Mouse (Mus musculus) embryonic facial prominence, embryonic 14.5 days (tissue): ENCODE measurements around the gene Gimd1. TPM values are rescaled to one million over a fixed set of nuclear protein-coding genes. Genes with fewer than 3 reads are reported as not detected.

Experiments used
- ATAC-seq: fragments of 200-750 bp; cut with Nextera tagmentation; 2 replicates; pipeline ENCODE4 v1.8.0; 2017; ENCODE audit warnings: low read depth, moderate number of reproducible peaks, moderate TSS enrichment
- DNase-seq: peaks from one replicate; pipeline ENCODE4 v3.0.0-alpha.2; 2015; ENCODE audit warnings: low spot score
- H3K27ac ChIP-seq: fragments of 300-500 bp; sonication (generic); replicated peaks from 2 replicates; pipeline ENCODE4 v1.5.1; 2014; ENCODE audit warnings: low read depth, mild to moderate bottlenecking, low read length, moderate library complexity
- H3K27me3 ChIP-seq: fragments of 300-500 bp; sonication (generic); replicated peaks from 2 replicates; pipeline ENCODE4 v1.6.1; 2014; ENCODE audit warnings: low read length; ENCODE audit not compliant: control insufficient read depth, insufficient read depth
- H3K36me3 ChIP-seq: fragments of 300-500 bp; sonication (generic); 2 replicates; pipeline ENCODE4 v1.6.1; 2014; ENCODE audit warnings: low read length, mixed read lengths; ENCODE audit not compliant: control insufficient read depth, insufficient read depth
- H3K4me1 ChIP-seq: fragments of 300-500 bp; sonication (generic); 2 replicates; pipeline ENCODE4 v1.6.1; 2014; ENCODE audit warnings: antibody characterized with exemption, low read length; ENCODE audit not compliant: control insufficient read depth, insufficient read depth
- H3K4me2 ChIP-seq: fragments of 300-500 bp; sonication (generic); 2 replicates; pipeline ENCODE4 v1.6.1; 2014; ENCODE audit warnings: low read depth, mild to moderate bottlenecking, low read length, moderate library complexity, mixed read lengths
- H3K4me3 ChIP-seq: fragments of 300-500 bp; sonication (generic); 2 replicates; pipeline ENCODE4 v1.5.1; 2014; ENCODE audit warnings: low read depth, mild to moderate bottlenecking, low read length
- H3K9ac ChIP-seq: fragments of 300-500 bp; sonication (generic); 2 replicates; pipeline ENCODE4 v1.6.1; 2014; ENCODE audit warnings: low read depth, mild to moderate bottlenecking, low read length, moderate library complexity, mixed read lengths
- H3K9me3 ChIP-seq: fragments of 300-500 bp; sonication (generic); 2 replicates; pipeline ENCODE4 v1.6.1; 2016; ENCODE audit warnings: low read length; ENCODE audit not compliant: control insufficient read depth
- WGBS: fragments of 180-500 bp; shearing (Covaris S2); extraction: QIAGEN DNeasy Blood & Tissue Kit; methylation state at CpG from one replicate; pipeline ENCODE4 v1.1.7; 2014; 5-methylcytosine and 5-hydroxymethylcytosine counted together
- polyA plus RNA-seq: library from polyadenylated mRNA; unstranded; fragments of >200 nt; fragmentation: Nextera tagmentation; extraction: Ambion mirVana; gene quantifications from 2 replicates; pipeline ENCODE4 v1.2.1, GENCODE M21; 2014

The Gimd1 gene
- polyA plus RNA-seq, 1 experiment from 2014 or later: not detected

GRCm38 (mm10) chr3:132633261-132633660 is 3.6 kb downstream of the Gimd1 start:
- no peaks in the 10 kb centered on the region for H3K4me1 ChIP-seq
- no peak for DNase-seq
- WGBS: 55% methylated on average over 2 of the region's 2 CpGs
- H3K27me3 ChIP-seq: no peaks in the 10 kb centered on the region
- no peaks in the 10 kb centered on the region for H3K36me3 ChIP-seq
- H3K27ac ChIP-seq: no peak overlapping the region
- H3K9ac ChIP-seq: no peak overlapping the region
- H3K9me3 ChIP-seq: no peaks in the 10 kb centered on the region
- H3K4me3 ChIP-seq: no peak overlapping the region
- ATAC-seq: no peak
- H3K4me2 ChIP-seq: no peak overlapping the region

- whole genome bisulfite sequencing: 88% methylated on average over 3 of the region's 3 CpGs
- no peaks in the 10 kb centered on the region for H3K4me1 ChIP-seq
- H3K27ac ChIP-seq: no peak overlapping the region
- no peak for DNase-seq
- no peak overlapping the region for H3K4me3 ChIP-seq
- no peak for ATAC-seq
- no peaks in the 10 kb centered on the region for H3K36me3 ChIP-seq
- no peaks in the 10 kb centered on the region for H3K27me3 ChIP-seq
- H3K9ac ChIP-seq: no peak overlapping the region
- no peaks in the 10 kb centered on the region for H3K9me3 ChIP-seq
- no peak overlapping the region for H3K4me2 ChIP-seq
Observed at GRCm38 (mm10) chr3:132637080-132637479, 7.5 kb downstream of the Gimd1 start.

- no peak overlapping the region for H3K4me2 ChIP-seq
- H3K4me3 ChIP-seq: no peak overlapping the region
- H3K27me3 ChIP-seq: no peaks in the 10 kb centered on the region
- 80% methylated on average over 4 of the region's 4 CpGs for WGBS
- H3K9me3 ChIP-seq: no peaks in the 10 kb centered on the region
- ATAC-seq (no peak), DNase-seq (no peak)
- H3K36me3 ChIP-seq: no peaks in the 10 kb centered on the region
- H3K9ac ChIP-seq: no peak overlapping the region
- H3K4me1 ChIP-seq: no peaks in the 10 kb centered on the region
- no peak overlapping the region for H3K27ac ChIP-seq
Observed at GRCm38 (mm10) chr3:132644071-132644470, 14.5 kb downstream of the Gimd1 start.

- Histone ChIP-seq H3K9ac (no peak overlapping the region), H3K27ac (no peak overlapping the region), H3K36me3 (no peaks in the 10 kb centered on the region), H3K4me3 (no peak overlapping the region), H3K9me3 (no peaks in the 10 kb centered on the region), H3K4me2 (no peak overlapping the region), H3K27me3 (no peaks in the 10 kb centered on the region), H3K4me1 (no peaks in the 10 kb centered on the region)
- DNase-seq: no peak
- WGBS: 47% methylated on average over 1 of the region's 1 CpGs
- no peak for ATAC-seq
Observed at GRCm38 (mm10) chr3:132646814-132647213, 17.2 kb downstream of the Gimd1 start.

GRCm38 (mm10) chr3:132649368-132649767 is 19.7 kb downstream of the Gimd1 start:
- no peak overlapping the region for H3K4me3 ChIP-seq
- WGBS: 82% methylated on average over 7 of the region's 7 CpGs

GRCm38 (mm10) chr3:132650191-132650590 is 20.6 kb downstream of the Gimd1 start:
- H3K9me3 ChIP-seq: no peaks in the 10 kb centered on the region
- no peak overlapping the region for H3K9ac ChIP-seq
- H3K4me1 ChIP-seq: no peaks in the 10 kb centered on the region
- H3K36me3 ChIP-seq: no peaks in the 10 kb centered on the region
- no peak overlapping the region for H3K4me3 ChIP-seq
- no peak for DNase-seq
- WGBS: 79% methylated on average over 5 of the region's 5 CpGs
- no peaks in the 10 kb centered on the region for H3K27me3 ChIP-seq
- H3K4me2 ChIP-seq: no peak overlapping the region
- no peak overlapping the region for H3K27ac ChIP-seq
- ATAC-seq: no peak

More at GRCm38 (mm10) chr3:132649368-132649767, 19.7 kb downstream of the Gimd1 start:
- Histone ChIP-seq H3K9ac (no peak overlapping the region), H3K36me3 (no peaks in the 10 kb centered on the region), H3K4me1 (no peaks in the 10 kb centered on the region), H3K27me3 (no peaks in the 10 kb centered on the region), H3K4me2 (no peak overlapping the region), H3K9me3 (no peaks in the 10 kb centered on the region), H3K27ac (no peak overlapping the region)
- no peak for DNase-seq
- ATAC-seq: no peak

GRCm38 (mm10) chr3:132651776-132652175 is 22.2 kb downstream of the Gimd1 start:
- H3K4me2 ChIP-seq: no peak overlapping the region
- H3K27ac ChIP-seq: no peak overlapping the region
- no peak overlapping the region for H3K9ac ChIP-seq
- H3K4me1 ChIP-seq: no peaks in the 10 kb centered on the region
- WGBS: 61% methylated on average over 3 of the region's 3 CpGs
- H3K27me3 ChIP-seq: no peaks in the 10 kb centered on the region
- H3K9me3 ChIP-seq: no peaks in the 10 kb centered on the region
- ATAC-seq (no peak), DNase-seq (peak; percentile 82)
- H3K36me3 ChIP-seq: no peaks in the 10 kb centered on the region
- no peak overlapping the region for H3K4me3 ChIP-seq

GRCm38 (mm10) chr3:132653959-132654358 is 24.3 kb downstream of the Gimd1 start:
- Histone ChIP-seq H3K9ac (no peak overlapping the region), H3K27ac (no peak overlapping the region), H3K36me3 (peaks cover 6% of the 10 kb centered on the region), H3K4me3 (no peak overlapping the region), H3K4me1 (no peaks in the 10 kb centered on the region), H3K4me2 (no peak overlapping the region), H3K9me3 (no peaks in the 10 kb centered on the region), H3K27me3 (no peaks in the 10 kb centered on the region)
- ATAC-seq (no peak), DNase-seq (no peak)
- WGBS: 91% methylated on average over 7 of the region's 7 CpGs

- Histone ChIP-seq H3K9me3 (no peaks in the 10 kb centered on the region), H3K9ac (no peak overlapping the region), H3K4me3 (no peak overlapping the region), H3K36me3 (peaks cover 26% of the 10 kb centered on the region), H3K27me3 (no peaks in the 10 kb centered on the region), H3K4me1 (no peaks in the 10 kb centered on the region), H3K27ac (no peak overlapping the region), H3K4me2 (no peak overlapping the region)
- WGBS: 77% methylated on average over 2 of the region's 2 CpGs
- ATAC-seq (no peak), DNase-seq (no peak)
Observed at GRCm38 (mm10) chr3:132655955-132656354, 26.3 kb downstream of the Gimd1 start.
